Mouse (Mus musculus): ENCODE data around the gene Rai1.

Gene Rai1

GRCm38 (mm10) chr11:60190055-60190641 lies 85.3 kb downstream of the Rai1 start:
- in situ Hi-C loops (cut with MboI, MseI) = no loop called here

- in situ Hi-C loops (cut with MboI, MseI) = no loop called here
These were observed 87.7 kb downstream of the Rai1 start for GRCm38 (mm10) chr11:60192534-60192933.

GRCm38 (mm10) chr11:60193556-60193955 lies 88.7 kb downstream of the Rai1 start:
- in situ Hi-C loops (cut with MboI, MseI) = no loop called here

- in situ Hi-C loops (cut with MboI, MseI) = no loop called here
These were observed 90.3 kb downstream of the Rai1 start for GRCm38 (mm10) chr11:60195108-60195507.

GRCm38 (mm10) chr11:60196344-60196743 lies 91.5 kb downstream of the Rai1 start:
- in situ Hi-C loops (cut with MboI, MseI) = no loop called here

- in situ Hi-C loops (cut with MboI, MseI) = no loop called here
These were observed 93.3 kb downstream of the Rai1 start for GRCm38 (mm10) chr11:60197998-60198619.

- in situ Hi-C loops (cut with MboI, MseI) = no loop called here
These were observed 93.8 kb downstream of the Rai1 start for GRCm38 (mm10) chr11:60198651-60199050.

- in situ Hi-C loops (cut with MboI, MseI) = no loop called here
These were observed 94.9 kb downstream of the Rai1 start for GRCm38 (mm10) chr11:60199702-60200184.

GRCm38 (mm10) chr11:60200384-60200783 lies 95.6 kb downstream of the Rai1 start:
- in situ Hi-C loops (cut with MboI, MseI) = no loop called here

- in situ Hi-C loops (cut with MboI, MseI) = no loop called here
These were observed 98.2 kb downstream of the Rai1 start for GRCm38 (mm10) chr11:60202710-60203638.

- in situ Hi-C loops (cut with MboI, MseI) = no loop called here
These were observed 100.2 kb downstream of the Rai1 start for GRCm38 (mm10) chr11:60205026-60205425.

- in situ Hi-C loops (cut with MboI, MseI) = no loop called here
These were observed 101.4 kb downstream of the Rai1 start for GRCm38 (mm10) chr11:60206207-60206606.

- in situ Hi-C loops (cut with MboI, MseI) = no loop called here
These were observed 103.4 kb downstream of the Rai1 start for GRCm38 (mm10) chr11:60208201-60208600.

- in situ Hi-C loops (cut with MboI, MseI) = no loop called here
These were observed 103.9 kb downstream of the Rai1 start for GRCm38 (mm10) chr11:60208712-60209111.

- in situ Hi-C loops (cut with MboI, MseI) = no loop called here
These were observed 104.6 kb downstream of the Rai1 start for GRCm38 (mm10) chr11:60209217-60209932.

GRCm38 (mm10) chr11:60209933-60210249 lies 105.1 kb downstream of the Rai1 start:
- in situ Hi-C loops (cut with MboI, MseI) = no loop called here

- in situ Hi-C loops (cut with MboI, MseI) = no loop called here
These were observed 105.5 kb downstream of the Rai1 start for GRCm38 (mm10) chr11:60210305-60210724.

GRCm38 (mm10) chr11:60211152-60211551 lies 106.3 kb downstream of the Rai1 start:
- in situ Hi-C loops (cut with MboI, MseI) = no loop called here

- in situ Hi-C loops (cut with MboI, MseI) = no loop called here
These were observed 106.9 kb downstream of the Rai1 start for GRCm38 (mm10) chr11:60211761-60212160.

GRCm38 (mm10) chr11:60213266-60213665 lies 108.5 kb downstream of the Rai1 start:
- in situ Hi-C loops (cut with MboI, MseI) = no loop called here

- in situ Hi-C loops (cut with MboI, MseI) = no loop called here
These were observed 111.9 kb downstream of the Rai1 start for GRCm38 (mm10) chr11:60216671-60217070.

GRCm38 (mm10) chr11:60217467-60217866 lies 112.7 kb downstream of the Rai1 start:
- in situ Hi-C loops (cut with MboI, MseI) = no loop called here
